Mouse (Mus musculus) limb, embryonic 14.5 days (tissue): ENCODE measurements around the gene Cfap20. TPM values are rescaled to one million over a fixed set of nuclear protein-coding genes. Genes with fewer than 3 reads are reported as not detected.
A peak's percentile ranks its signal among the peaks of the same experiment; 100 is the strongest.

Source experiments
- ATAC-seq: fragments of 200-750 bp; cut with Nextera tagmentation; 2 replicates; pipeline ENCODE4 v1.8.0; 2017; ENCODE audit warnings: low read depth, moderate number of reproducible peaks, moderate TSS enrichment; ENCODE audit not compliant: low FRiP score
- DNase-seq: peaks from one replicate; pipeline ENCODE4 v3.0.0-alpha.2; 2015; ENCODE audit warnings: low spot score
- H3K27ac ChIP-seq: fragments of 300-500 bp; sonication (generic); replicated peaks from 2 replicates; pipeline ENCODE4 v1.5.1; 2014; ENCODE audit warnings: low read depth, mild to moderate bottlenecking, low read length, moderate library complexity, mixed read lengths
- H3K27me3 ChIP-seq: fragments of 300-500 bp; sonication (generic); 2 replicates; pipeline ENCODE4 v1.6.1; 2014; ENCODE audit warnings: low read length, mixed read lengths; ENCODE audit not compliant: control insufficient read depth, insufficient read depth
- H3K36me3 ChIP-seq: fragments of 300-500 bp; sonication (generic); 2 replicates; pipeline ENCODE4 v1.6.1; 2014; ENCODE audit warnings: mild to moderate bottlenecking, low read length, moderate library complexity, mixed read lengths; ENCODE audit not compliant: control insufficient read depth, insufficient read depth
- H3K4me1 ChIP-seq: fragments of 300-500 bp; sonication (generic); 2 replicates; pipeline ENCODE4 v1.6.1; 2014; ENCODE audit warnings: antibody characterized with exemption, low read length, mixed read lengths; ENCODE audit not compliant: control insufficient read depth, insufficient read depth
- H3K4me2 ChIP-seq: fragments of 300-500 bp; sonication (generic); replicated peaks from 2 replicates; pipeline ENCODE4 v1.6.1; 2014; ENCODE audit warnings: low read depth, mild to moderate bottlenecking, low read length, moderate library complexity; ENCODE audit not compliant: severe bottlenecking
- H3K4me3 ChIP-seq: fragments of 300-500 bp; sonication (generic); replicated peaks from 2 replicates; pipeline ENCODE4 v1.5.1; 2014; ENCODE audit warnings: low read length
- H3K9ac ChIP-seq: fragments of 300-500 bp; sonication (generic); 2 replicates; pipeline ENCODE4 v1.6.1; 2014; ENCODE audit warnings: mild to moderate bottlenecking, low read depth, low read length, moderate library complexity; ENCODE audit not compliant: severe bottlenecking
- H3K9me3 ChIP-seq: fragments of 300-500 bp; sonication (generic); 2 replicates; pipeline ENCODE4 v1.6.1; 2016; ENCODE audit warnings: low read length; ENCODE audit not compliant: control insufficient read depth
- POLR2A ChIP-seq: fragments of 200-500 bp; IDR thresholded peaks from 2 replicates; pipeline ENCODE4 v1.8.0; 2012; ENCODE audit warnings: inconsistent platforms, mild to moderate bottlenecking, moderate library complexity, borderline replicate concordance; ENCODE audit not compliant: insufficient read depth, insufficient read length; ENCODE audit errors: extremely low read depth
- whole genome bisulfite sequencing: fragments of 180-500 bp; shearing (Covaris S2); extraction: QIAGEN DNeasy Blood & Tissue Kit; methylation state at CpG from one replicate; pipeline ENCODE4 v1.1.7; 2014; 5-methylcytosine and 5-hydroxymethylcytosine counted together
- polyA plus RNA-seq, 2 experiments: library from polyadenylated mRNA; depleted of rRNA in 1 of 2; stranded (reverse) in 1 of 2; unstranded in 1 of 2; fragments of >200 nt; fragmentation: Nextera tagmentation in 1 of 2; extraction: Ambion mirVana in 1 of 2; gene quantifications; 2 replicates each; pipeline versions ENCODE4 v1.2.1 to v1.2.3; 2012 to 2014

Cfap20 gene
- polyA plus RNA-seq, 2 experiments, result 158 to 161 TPM

GRCm38 (mm10) chr8:95433124-95433523, 1.5 kb downstream of the Cfap20 start:
- Histone ChIP-seq H3K4me3 (peak overlapping the region; percentile 63), H3K27ac (no peak overlapping the region), H3K36me3 (no peaks in the 10 kb centered on the region), H3K4me1 (peaks cover 32% of the 10 kb centered on the region), H3K4me2 (peak overlapping the region; percentile 83), H3K9me3 (no peaks in the 10 kb centered on the region), H3K27me3 (no peaks in the 10 kb centered on the region), H3K9ac (peak overlapping the region; percentile 86)
- no peak for TF ChIP-seq POLR2A
- ATAC-seq (no peak), DNase-seq (no peak)
- WGBS, result 57% methylated on average over 4 of the region's 4 CpGs

- H3K27me3 ChIP-seq, result no peaks in the 10 kb centered on the region
- ATAC-seq (no peak), DNase-seq (no peak)
- H3K9ac ChIP-seq, result no peak overlapping the region
- H3K36me3 ChIP-seq, result no peaks in the 10 kb centered on the region
- no peak overlapping the region for H3K4me3 ChIP-seq
- 79% methylated on average over 3 of the region's 3 CpGs for WGBS
- no peaks in the 10 kb centered on the region for H3K9me3 ChIP-seq
- no peak overlapping the region for H3K27ac ChIP-seq
- no peak for TF ChIP-seq POLR2A
- peak overlapping the region; percentile 83; the same call in 1 of the 2 replicates for H3K4me2 ChIP-seq
- H3K4me1 ChIP-seq, result peaks cover 39% of the 10 kb centered on the region
Observed at GRCm38 (mm10) chr8:95432471-95432870, 2.2 kb downstream of the Cfap20 start.

- no peak for TF ChIP-seq POLR2A
- no peak overlapping the region for H3K4me3 ChIP-seq
- peaks cover 48% of the 10 kb centered on the region for H3K4me1 ChIP-seq
- H3K27ac ChIP-seq, result no peak overlapping the region
- WGBS, result 40% methylated on average over 3 of the region's 3 CpGs
- no peaks in the 10 kb centered on the region for H3K9me3 ChIP-seq
- H3K9ac ChIP-seq, result no peak overlapping the region
- peak; percentile 57 for DNase-seq
- no peaks in the 10 kb centered on the region for H3K36me3 ChIP-seq
- H3K4me2 ChIP-seq, result 0 out of 2 replicates have a peak overlapping the region, but pooled peaks have one; percentile 8
- no peaks in the 10 kb centered on the region for H3K27me3 ChIP-seq
- ATAC-seq, result no peak
Observed at GRCm38 (mm10) chr8:95429945-95430344, 4.7 kb downstream of the Cfap20 start.

GRCm38 (mm10) chr8:95427594-95428535, 6.8 kb downstream of the Cfap20 start:
- Histone ChIP-seq H3K4me1 (peaks cover 36% of the 10 kb centered on the region), H3K9me3 (no peaks in the 10 kb centered on the region), H3K27me3 (no peaks in the 10 kb centered on the region), H3K36me3 (peaks cover 1% of the 10 kb centered on the region; the same call in 1 of the 2 replicates), H3K4me2 (no peak overlapping the region), H3K9ac (no peak overlapping the region), H3K27ac (peak overlapping the region; percentile 14), H3K4me3 (no peak overlapping the region)
- ATAC-seq (no peak), DNase-seq (peak; percentile 87)
- 33% methylated on average over 12 of the region's 12 CpGs for WGBS
- TF ChIP-seq POLR2A, result no peak

- Histone ChIP-seq H3K27me3 (no peaks in the 10 kb centered on the region), H3K9ac (no peak overlapping the region), H3K27ac (peak overlapping the region; percentile 71), H3K4me3 (no peak overlapping the region), H3K9me3 (no peaks in the 10 kb centered on the region), H3K4me2 (no peak overlapping the region; the same call in 1 of the 2 replicates), H3K36me3 (peaks cover 10% of the 10 kb centered on the region), H3K4me1 (peaks cover 30% of the 10 kb centered on the region)
- no peak for ATAC-seq
- no peak for TF ChIP-seq POLR2A
- peak; percentile 59 for DNase-seq
- WGBS, result 57% methylated on average over 2 of the region's 2 CpGs
Observed at GRCm38 (mm10) chr8:95426781-95427281, 7.8 kb downstream of the Cfap20 start.
